Mouse (Mus musculus): Measurements from ENCODE around the gene Fndc3b. TPM values are rescaled to one million over a fixed set of nuclear protein-coding genes. Genes with fewer than 3 reads are reported as not detected.

Gene Fndc3b
- polyA plus RNA-seq, 1 experiment = 7.1 TPM

- H3K4me1 ChIP-seq (ENCODE audit: control insufficient read depth, insufficient read depth, low read length) = no peaks in the 10 kb centered on the region
- TF ChIP-seq CTCF (IDR thresholded peaks at IDR 0.05; ENCODE audit: extremely low read depth, insufficient read depth, low read length) = no peak
- TF ChIP-seq POLR2A (IDR thresholded peaks at IDR 0.05; ENCODE audit: extremely low read depth, insufficient read depth, low read length) = no peak
- H3K27ac ChIP-seq (ENCODE audit: insufficient read depth, low read length) = no peak overlapping the region
- no peak overlapping the region for H3K4me3 ChIP-seq (ENCODE audit: insufficient read depth, low read length)
Measured at GRCm38 (mm10) chr3:27534208-27534607, 176.9 kb downstream of the Fndc3b start.

- Histone ChIP-seq H3K4me3 (ENCODE audit: insufficient read depth, low read length) (no peak overlapping the region), H3K4me1 (ENCODE audit: control insufficient read depth, insufficient read depth, low read length) (no peaks in the 10 kb centered on the region), H3K27ac (ENCODE audit: insufficient read depth, low read length) (no peak overlapping the region)
- TF ChIP-seq POLR2A (IDR thresholded peaks at IDR 0.05; ENCODE audit: extremely low read depth, insufficient read depth, low read length) = no peak
Measured at GRCm38 (mm10) chr3:27533721-27534120, 177.4 kb downstream of the Fndc3b start.

DNA sequence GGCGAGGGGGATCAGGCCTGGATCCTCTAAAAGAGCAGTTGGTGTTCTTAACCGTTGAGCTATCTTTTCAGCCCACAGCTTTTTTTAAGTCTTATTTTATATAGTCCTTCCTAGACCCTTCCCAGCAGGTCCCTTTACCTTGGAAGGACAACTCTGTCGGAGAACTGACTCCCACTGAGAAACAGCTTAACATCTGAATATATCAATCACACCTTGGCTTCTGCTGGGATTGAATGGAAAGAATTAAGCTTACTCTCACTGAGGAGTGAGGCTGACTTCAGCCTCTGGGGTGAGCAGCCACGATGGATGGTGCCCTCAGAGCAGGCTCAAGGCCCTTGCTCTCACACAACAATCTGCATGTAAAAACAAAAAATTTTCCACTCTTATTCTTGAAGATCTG, 179.1 kb downstream of the Fndc3b start:
- no peak for TF ChIP-seq POLR2A (IDR thresholded peaks at IDR 0.05; ENCODE audit: extremely low read depth, insufficient read depth, low read length)
- TF ChIP-seq CTCF (IDR thresholded peaks at IDR 0.05; ENCODE audit: extremely low read depth, insufficient read depth, low read length) = no peak
- Histone ChIP-seq H3K4me1 (ENCODE audit: control insufficient read depth, insufficient read depth, low read length) (no peaks in the 10 kb centered on the region), H3K27ac (ENCODE audit: insufficient read depth, low read length) (no peak overlapping the region), H3K4me3 (ENCODE audit: insufficient read depth, low read length) (no peak overlapping the region)

DNA sequence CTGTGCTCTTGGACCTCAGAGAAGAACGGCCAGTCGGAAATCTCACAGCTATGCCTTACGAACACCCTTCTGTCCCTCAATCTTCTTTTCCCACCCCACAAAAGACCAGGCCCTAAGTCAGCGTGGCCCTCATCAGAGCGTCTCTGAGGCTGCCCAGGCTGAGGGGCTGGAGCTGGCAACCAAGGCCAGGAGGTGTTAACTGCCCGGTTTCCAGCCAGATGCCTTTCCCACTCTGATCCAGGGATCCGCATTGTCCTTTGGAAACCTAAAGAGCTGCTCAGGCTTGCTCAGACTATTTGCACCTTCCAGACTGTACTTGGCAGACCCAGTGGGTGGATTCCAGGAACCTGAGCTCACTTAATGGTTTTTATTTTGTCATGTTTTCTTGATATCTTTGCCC, 180.7 kb downstream of the Fndc3b start:
- no peak overlapping the region for H3K4me3 ChIP-seq (ENCODE audit: insufficient read depth, low read length)
- no peak for TF ChIP-seq POLR2A (IDR thresholded peaks at IDR 0.05; ENCODE audit: extremely low read depth, insufficient read depth, low read length)
- TF ChIP-seq CTCF (IDR thresholded peaks at IDR 0.05; ENCODE audit: extremely low read depth, insufficient read depth, low read length) = no peak
- no peaks in the 10 kb centered on the region for H3K4me1 ChIP-seq (ENCODE audit: control insufficient read depth, insufficient read depth, low read length)
- no peak overlapping the region for H3K27ac ChIP-seq (ENCODE audit: insufficient read depth, low read length)

GRCm38 (mm10) chr3:27529221-27530051, 181.7 kb downstream of the Fndc3b start:
- no peak overlapping the region for H3K4me3 ChIP-seq (ENCODE audit: insufficient read depth, low read length)
- H3K4me1 ChIP-seq (ENCODE audit: control insufficient read depth, insufficient read depth, low read length) = no peaks in the 10 kb centered on the region
- no peak overlapping the region for H3K27ac ChIP-seq (ENCODE audit: insufficient read depth, low read length)
- TF ChIP-seq POLR2A (IDR thresholded peaks at IDR 0.05; ENCODE audit: extremely low read depth, insufficient read depth, low read length) (no peak), CTCF (IDR thresholded peaks at IDR 0.05; ENCODE audit: extremely low read depth, insufficient read depth, low read length) (no peak)

- TF ChIP-seq CTCF (IDR thresholded peaks at IDR 0.05; ENCODE audit: extremely low read depth, insufficient read depth, low read length) = no peak
- no peak for TF ChIP-seq POLR2A (IDR thresholded peaks at IDR 0.05; ENCODE audit: extremely low read depth, insufficient read depth, low read length)
- no peaks in the 10 kb centered on the region for H3K4me1 ChIP-seq (ENCODE audit: control insufficient read depth, insufficient read depth, low read length)
- H3K4me3 ChIP-seq (ENCODE audit: insufficient read depth, low read length) = no peak overlapping the region
- no peak overlapping the region for H3K27ac ChIP-seq (ENCODE audit: insufficient read depth, low read length)
Measured at GRCm38 (mm10) chr3:27526991-27527390, 184.1 kb downstream of the Fndc3b start.

GRCm38 (mm10) chr3:27523176-27523936, 187.8 kb downstream of the Fndc3b start:
- Histone ChIP-seq H3K4me3 (ENCODE audit: insufficient read depth, low read length) (no peak overlapping the region), H3K27ac (ENCODE audit: insufficient read depth, low read length) (no peak overlapping the region), H3K4me1 (ENCODE audit: control insufficient read depth, insufficient read depth, low read length) (no peaks in the 10 kb centered on the region)
- TF ChIP-seq CTCF (IDR thresholded peaks at IDR 0.05; ENCODE audit: extremely low read depth, insufficient read depth, low read length) = no peak
- no peak for TF ChIP-seq POLR2A (IDR thresholded peaks at IDR 0.05; ENCODE audit: extremely low read depth, insufficient read depth, low read length)

DNA sequence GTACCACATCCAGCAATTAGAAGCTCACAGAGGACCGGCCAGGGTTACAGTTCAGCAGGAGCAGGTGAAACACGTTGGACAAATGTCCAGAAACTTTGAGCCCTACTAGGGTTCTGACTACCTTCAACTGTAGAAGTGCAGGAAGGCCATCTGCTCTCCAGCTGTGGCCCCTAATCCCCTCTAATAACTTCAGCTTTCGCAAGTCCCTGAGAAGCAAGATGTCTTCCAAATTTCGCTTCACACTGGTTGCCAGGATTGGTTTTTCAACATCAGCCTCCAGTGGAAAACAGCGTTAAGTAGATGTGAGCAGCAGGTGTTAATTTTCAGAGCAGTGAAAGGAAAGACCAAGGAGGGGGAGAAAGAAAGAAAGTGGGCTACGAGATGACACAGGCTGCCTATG, 190.7 kb downstream of the Fndc3b start:
- TF ChIP-seq POLR2A (IDR thresholded peaks at IDR 0.05; ENCODE audit: extremely low read depth, insufficient read depth, low read length) (no peak), CTCF (IDR thresholded peaks at IDR 0.05; ENCODE audit: extremely low read depth, insufficient read depth, low read length) (no peak)
- H3K27ac ChIP-seq (ENCODE audit: insufficient read depth, low read length) = no peak overlapping the region
- H3K4me3 ChIP-seq (ENCODE audit: insufficient read depth, low read length) = no peak overlapping the region
- no peaks in the 10 kb centered on the region for H3K4me1 ChIP-seq (ENCODE audit: control insufficient read depth, insufficient read depth, low read length)

- Histone ChIP-seq H3K27ac (ENCODE audit: insufficient read depth, low read length) (no peak overlapping the region), H3K4me1 (ENCODE audit: control insufficient read depth, insufficient read depth, low read length) (no peaks in the 10 kb centered on the region), H3K4me3 (ENCODE audit: insufficient read depth, low read length) (no peak overlapping the region)
- TF ChIP-seq POLR2A (IDR thresholded peaks at IDR 0.05; ENCODE audit: extremely low read depth, insufficient read depth, low read length) = no peak
- TF ChIP-seq CTCF (IDR thresholded peaks at IDR 0.05; ENCODE audit: extremely low read depth, insufficient read depth, low read length) = no peak
Measured at GRCm38 (mm10) chr3:27519481-27519880, 191.6 kb downstream of the Fndc3b start.

DNA sequence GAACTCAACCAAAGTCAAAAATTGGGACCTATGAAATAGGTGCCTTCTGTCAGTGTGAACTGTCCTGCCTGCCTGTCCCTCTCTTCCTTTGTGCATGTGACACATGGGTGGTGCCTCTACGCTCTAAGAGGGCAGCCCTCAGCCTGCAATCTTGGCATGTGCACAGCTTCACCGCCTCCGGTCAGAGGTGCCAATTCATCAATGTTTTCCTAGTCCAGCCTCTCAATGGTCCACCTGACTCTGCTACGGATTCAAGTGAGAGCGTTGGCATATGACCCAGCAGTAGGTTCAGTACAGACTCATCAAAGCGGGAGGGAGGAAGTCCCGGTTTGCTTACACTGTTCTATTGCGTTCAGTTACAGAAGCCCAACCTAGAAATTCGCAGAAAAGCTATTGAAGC, 192.2 kb downstream of the Fndc3b start:
- H3K4me1 ChIP-seq (ENCODE audit: control insufficient read depth, insufficient read depth, low read length) = no peaks in the 10 kb centered on the region
- TF ChIP-seq POLR2A (IDR thresholded peaks at IDR 0.05; ENCODE audit: extremely low read depth, insufficient read depth, low read length) (no peak), CTCF (IDR thresholded peaks at IDR 0.05; ENCODE audit: extremely low read depth, insufficient read depth, low read length) (no peak)
- no peak overlapping the region for H3K4me3 ChIP-seq (ENCODE audit: insufficient read depth, low read length)
- no peak overlapping the region for H3K27ac ChIP-seq (ENCODE audit: insufficient read depth, low read length)

Measured in cortical plate, adult 2 months (tissue).